Mouse (Mus musculus) lung, adult 2 months (tissue): ENCODE data around the gene Lrrc75b.

Source experiments
- CTCF ChIP-seq: fragments of 200-500 bp; IDR thresholded peaks from 2 replicates; pipeline ENCODE4 v1.5.1; 2011; ENCODE audit warnings: mild to moderate bottlenecking, low read length, control low read depth; ENCODE audit not compliant: insufficient read depth
- POLR2A ChIP-seq: fragments of 200-500 bp; IDR thresholded peaks from 2 replicates; pipeline ENCODE4 v1.6.1; 2011; ENCODE audit warnings: low read depth, mild to moderate bottlenecking, control low read depth, low read length, borderline replicate concordance; ENCODE audit errors: extremely low read depth

DNA sequence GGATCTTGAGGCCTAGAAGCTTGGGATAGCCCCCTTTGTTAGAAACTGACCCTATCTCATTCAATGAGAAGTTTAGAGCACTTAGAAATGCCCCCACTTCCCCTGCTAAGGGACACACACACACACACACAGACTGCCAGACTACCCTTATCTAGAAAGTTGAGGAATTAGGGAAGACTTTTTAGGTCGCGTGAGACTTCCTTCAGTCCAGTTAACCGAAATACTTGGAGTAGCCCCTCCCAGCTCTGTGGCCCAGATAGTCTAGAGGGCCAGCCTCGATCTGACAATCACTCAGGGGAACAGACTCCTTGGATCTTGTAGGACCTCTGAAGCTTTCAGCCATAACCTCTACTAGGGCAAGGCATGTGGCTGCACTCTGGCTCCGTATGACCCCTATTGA lies 7.9 kb upstream of the Lrrc75b start:
- TF ChIP-seq CTCF (no peak), POLR2A (no peak)
